Mouse (Mus musculus): ENCODE measurements at regions not wholly inside any gene's neighbourhood (a gene's known extent, or its start where the extent isn't known, plus 50 kb on each side); places are given as distances from the start of the nearest gene placed in this dataset.

DNA sequence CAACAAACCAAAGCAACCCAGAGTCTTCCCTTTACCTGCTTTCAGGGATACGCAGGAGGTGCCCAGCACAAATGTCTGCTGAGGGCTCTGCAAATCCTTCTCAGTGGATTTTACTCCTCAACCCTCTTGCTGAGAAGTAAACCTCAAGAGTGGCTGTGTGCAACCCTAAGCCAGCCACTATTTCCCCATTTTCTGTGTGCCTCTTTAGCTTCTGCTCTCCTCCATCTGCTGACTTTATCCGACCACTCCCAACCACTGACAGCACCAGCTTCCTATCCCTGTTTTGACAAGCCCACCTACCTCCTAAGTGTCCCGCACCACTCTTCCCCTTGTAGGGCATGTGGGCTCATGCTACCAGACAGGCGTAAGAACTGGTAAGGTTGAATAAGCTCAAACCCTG, 56.5 kb upstream of the Serbp1 start:
- no peak for TF ChIP-seq USF1 (IDR thresholded peaks at IDR 0.05; ENCODE audit: low read depth)
- TF ChIP-seq MAX (IDR thresholded peaks at IDR 0.05; ENCODE audit: low read depth) = no peak
- TF ChIP-seq CEBPB (IDR thresholded peaks at IDR 0.05; ENCODE audit: insufficient read depth, poor library complexity, severe bottlenecking) = no peak
- no peak for TF ChIP-seq POLR2A (IDR thresholded peaks at IDR 0.05; ENCODE audit: insufficient read length, low read depth)
- no peak for TF ChIP-seq POLR2AphosphoS2 (IDR thresholded peaks at IDR 0.05; ENCODE audit: insufficient read length, low read depth)
- no peak for TF ChIP-seq TCF12 (IDR thresholded peaks at IDR 0.05; ENCODE audit: insufficient read depth, poor library complexity, severe bottlenecking)
- TF ChIP-seq TCF3 (IDR thresholded peaks at IDR 0.05; ENCODE audit: insufficient read length, low read depth) = no peak
- TF ChIP-seq MYOG (IDR thresholded peaks at IDR 0.05; ENCODE audit: control insufficient read depth in 1 of 3, insufficient read depth in 1 of 3, insufficient read length in 2 of 3, low read depth in 2 of 3) = no peak
- no peak for TF ChIP-seq E2F4 (IDR thresholded peaks at IDR 0.05; ENCODE audit: insufficient read depth)
- TF ChIP-seq MYOD1 (IDR thresholded peaks at IDR 0.05; ENCODE audit: control insufficient read depth in 1 of 3, insufficient read length in 2 of 3, low read depth in 2 of 3) = no peak
- TF ChIP-seq SRF (IDR thresholded peaks at IDR 0.05; ENCODE audit: control insufficient read depth, insufficient read length, low read depth) = no peak
